Mouse (Mus musculus): Measurements from ENCODE around the gene Wdr83os. TPM values are rescaled to one million over a fixed set of nuclear protein-coding genes. Genes with fewer than 3 reads are reported as not detected.

Gene Wdr83os
- 117 and 118 TPM in 2 replicates for polyA plus RNA-seq (2016; fragmentation: Nextera tagmentation; extraction: Ambion mirVana)

- peak within 1 kb of the TSS; percentile 70 for H3K4me3 ChIP-seq (replicated peaks)
- WGBS, result under 1% methylated on average over 30 of the region's 30 CpGs
- H3K9ac ChIP-seq, result peak within 1 kb of the TSS; percentile 80
- no peaks in the 10 kb centered on the region for H3K9me3 ChIP-seq
- peaks cover 30% of the 10 kb centered on the region for H3K36me3 ChIP-seq (replicated peaks)
- peak within 1 kb of the TSS; percentile 95 for H3K4me2 ChIP-seq
- H3K27ac ChIP-seq, result peak within 1 kb of the TSS; percentile 60
- no peaks in the 10 kb centered on the region for H3K27me3 ChIP-seq
- H3K4me1 ChIP-seq, result peaks cover 41% of the 10 kb centered on the region
- no peak for ATAC-seq (ENCODE audit: low FRiP score)
Observed at GRCm38 (mm10) chr8:85080532-85081215, at the start of gene Wdr83os. Wdr83os (plus strand) TSS chr8:85080740.

DNA sequence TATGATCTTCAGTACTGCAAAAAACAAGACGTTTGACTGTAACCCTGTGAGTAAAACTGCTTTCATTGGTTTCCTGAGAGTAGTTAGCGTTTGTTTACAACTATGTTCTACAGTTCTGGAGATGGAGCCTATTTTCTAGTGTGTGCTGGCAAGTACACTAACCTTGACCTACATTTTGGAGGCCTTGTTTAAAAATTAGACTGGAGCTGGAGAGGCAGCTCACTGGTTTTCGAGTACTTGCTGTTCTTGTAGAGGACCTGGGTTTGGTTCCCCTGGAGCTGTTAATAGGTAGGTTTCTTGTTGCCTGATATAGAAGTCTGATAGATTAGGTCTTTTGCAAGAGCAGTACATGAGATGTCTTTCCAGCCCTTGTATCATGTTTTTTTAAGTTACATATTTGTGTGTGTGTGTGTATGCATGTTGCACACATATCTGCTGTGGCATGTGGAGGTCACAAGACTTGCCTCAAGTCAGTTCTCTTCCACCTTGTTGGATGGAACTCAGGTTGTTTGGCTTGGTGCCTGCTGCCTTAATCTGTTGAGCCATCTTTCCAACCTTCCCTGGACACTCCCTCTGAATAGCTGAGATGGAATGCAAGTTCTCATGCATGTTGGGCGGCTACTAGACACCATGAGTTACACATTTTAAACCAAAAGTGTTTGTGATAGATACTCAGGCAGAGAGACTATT is 47.8 kb upstream of the Wdr83os start:
- WGBS, result 84% methylated on average over 4 of the region's 4 CpGs
- Histone ChIP-seq H3K27ac (no peak overlapping the region), H3K4me2 (no peak overlapping the region), H3K4me3 (replicated peaks) (no peak overlapping the region), H3K4me1 (peaks cover 39% of the 10 kb centered on the region), H3K27me3 (no peaks in the 10 kb centered on the region), H3K9me3 (no peaks in the 10 kb centered on the region), H3K9ac (no peak overlapping the region), H3K36me3 (replicated peaks) (peaks cover 54% of the 10 kb centered on the region)
- no peak for ATAC-seq (ENCODE audit: low FRiP score)

DNA sequence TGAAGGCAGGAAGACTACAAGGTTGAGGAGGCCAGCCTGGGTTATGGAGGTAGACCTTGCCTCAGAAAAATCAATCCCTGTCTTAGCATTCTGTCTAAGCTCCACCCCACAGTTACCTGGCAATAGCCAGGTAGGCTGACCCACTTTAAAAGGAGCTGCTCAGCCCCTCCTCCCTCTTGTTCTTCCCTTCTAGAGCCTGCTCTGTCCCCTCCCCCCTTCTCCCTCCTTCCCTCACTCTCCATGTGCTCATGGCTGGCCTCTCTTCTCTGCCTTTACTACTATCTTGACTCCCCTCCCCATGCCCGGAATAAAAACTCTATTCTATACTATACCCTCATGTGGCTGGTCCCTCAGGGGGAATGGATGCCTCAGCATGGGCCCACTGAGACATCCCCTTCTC is 46.7 kb upstream of the Wdr83os start:
- H3K27ac ChIP-seq, result 0 out of 2 replicates have a peak overlapping the region, but pooled peaks have one; percentile 3
- H3K9me3 ChIP-seq, result no peaks in the 10 kb centered on the region
- peaks cover 35% of the 10 kb centered on the region for H3K4me1 ChIP-seq
- H3K36me3 ChIP-seq (replicated peaks), result peaks cover 53% of the 10 kb centered on the region
- H3K27me3 ChIP-seq, result no peaks in the 10 kb centered on the region
- no peak for ATAC-seq (ENCODE audit: low FRiP score)
- H3K4me3 ChIP-seq (replicated peaks), result no peak overlapping the region
- H3K4me2 ChIP-seq, result no peak overlapping the region
- no peak overlapping the region for H3K9ac ChIP-seq
- 67% methylated on average over 1 of the region's 1 CpGs for WGBS

GRCm38 (mm10) chr8:85034764-85035163 is 45.8 kb upstream of the Wdr83os start:
- no peak overlapping the region for H3K27ac ChIP-seq
- peaks cover 44% of the 10 kb centered on the region for H3K36me3 ChIP-seq (replicated peaks)
- no peaks in the 10 kb centered on the region for H3K9me3 ChIP-seq
- H3K4me1 ChIP-seq, result peaks cover 33% of the 10 kb centered on the region
- H3K4me2 ChIP-seq, result peak overlapping the region; percentile 83
- peak overlapping the region; percentile 83 for H3K4me3 ChIP-seq (replicated peaks)
- H3K27me3 ChIP-seq, result no peaks in the 10 kb centered on the region
- no peak for ATAC-seq (ENCODE audit: low FRiP score)
- H3K9ac ChIP-seq, result peak overlapping the region; percentile 72; the same call in 1 of the 2 replicates
- WGBS, result 4% methylated on average over 13 of the region's 13 CpGs

GRCm38 (mm10) chr8:85035165-85035727 is 45.3 kb upstream of the Wdr83os start:
- H3K36me3 ChIP-seq (replicated peaks), result peaks cover 44% of the 10 kb centered on the region
- no peak for ATAC-seq (ENCODE audit: low FRiP score)
- peak overlapping the region; percentile 84; the same call in 1 of the 2 replicates for H3K27ac ChIP-seq

DNA sequence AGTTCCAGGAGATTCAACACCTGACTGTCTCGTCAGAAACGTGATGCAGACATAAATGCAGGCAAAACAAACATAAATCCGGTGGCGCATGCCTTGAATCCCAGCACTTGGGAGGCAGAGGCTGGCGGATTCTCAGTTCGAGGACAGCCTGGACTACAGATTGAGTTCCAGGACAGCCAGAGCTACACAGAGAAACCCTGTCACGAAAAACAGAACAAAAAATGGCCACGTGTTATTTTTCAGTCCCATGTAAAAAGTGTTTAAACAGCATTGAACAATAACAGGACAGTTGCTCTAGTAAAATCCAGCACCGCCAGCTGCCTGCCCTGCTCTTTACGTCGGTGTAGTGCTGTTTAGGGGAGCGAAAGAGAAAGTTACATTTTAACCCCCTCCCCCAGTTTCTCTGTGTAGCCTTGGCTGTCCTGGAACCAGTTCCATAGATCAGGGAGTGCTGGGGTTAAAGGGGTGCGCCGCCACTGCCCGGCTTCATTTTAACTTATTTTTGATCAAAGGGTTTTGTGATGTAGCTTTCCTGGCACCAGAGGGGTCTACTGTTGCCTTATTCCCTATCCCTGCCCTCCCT is 44.7 kb upstream of the Wdr83os start:
- WGBS, result under 1% methylated on average over 15 of the region's 15 CpGs
- Histone ChIP-seq H3K27ac (peak overlapping the region; percentile 84), H3K9me3 (no peaks in the 10 kb centered on the region), H3K4me3 (replicated peaks) (peak overlapping the region; percentile 83), H3K4me1 (peaks cover 37% of the 10 kb centered on the region), H3K4me2 (peak overlapping the region; percentile 83), H3K27me3 (no peaks in the 10 kb centered on the region), H3K9ac (peak overlapping the region; percentile 72), H3K36me3 (replicated peaks) (peaks cover 44% of the 10 kb centered on the region)
- ATAC-seq (ENCODE audit: low FRiP score), result peak; percentile 2; the same call in 1 of the 2 replicates

More at GRCm38 (mm10) chr8:85035165-85035727, 45.3 kb upstream of the Wdr83os start:
- 8% methylated on average over 12 of the region's 12 CpGs for WGBS
- Histone ChIP-seq H3K9ac (peak overlapping the region; percentile 72), H3K4me2 (peak overlapping the region; percentile 83), H3K9me3 (no peaks in the 10 kb centered on the region), H3K4me1 (peaks cover 37% of the 10 kb centered on the region), H3K27me3 (no peaks in the 10 kb centered on the region), H3K4me3 (replicated peaks) (peak overlapping the region; percentile 83)

DNA sequence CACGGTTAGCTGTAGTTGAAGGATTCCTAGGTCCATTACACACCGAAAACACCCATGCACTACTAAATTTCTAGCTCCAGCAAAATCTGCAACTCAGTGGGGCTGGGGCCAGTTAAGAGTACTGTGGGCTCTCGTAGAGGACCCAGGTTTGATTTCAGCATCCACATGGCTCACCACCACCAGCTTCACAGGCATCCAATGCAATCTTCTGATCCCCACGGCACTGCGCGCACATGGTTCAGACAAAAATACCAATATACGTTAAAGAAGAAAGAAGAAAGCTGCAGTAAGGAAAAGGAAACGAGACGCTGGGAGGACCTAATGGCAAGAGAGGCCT is 44.2 kb upstream of the Wdr83os start:
- WGBS, result 0% methylated on average over 9 of the region's 9 CpGs
- peak; percentile 45 for ATAC-seq (ENCODE audit: low FRiP score)
- no peaks in the 10 kb centered on the region for H3K9me3 ChIP-seq

DNA sequence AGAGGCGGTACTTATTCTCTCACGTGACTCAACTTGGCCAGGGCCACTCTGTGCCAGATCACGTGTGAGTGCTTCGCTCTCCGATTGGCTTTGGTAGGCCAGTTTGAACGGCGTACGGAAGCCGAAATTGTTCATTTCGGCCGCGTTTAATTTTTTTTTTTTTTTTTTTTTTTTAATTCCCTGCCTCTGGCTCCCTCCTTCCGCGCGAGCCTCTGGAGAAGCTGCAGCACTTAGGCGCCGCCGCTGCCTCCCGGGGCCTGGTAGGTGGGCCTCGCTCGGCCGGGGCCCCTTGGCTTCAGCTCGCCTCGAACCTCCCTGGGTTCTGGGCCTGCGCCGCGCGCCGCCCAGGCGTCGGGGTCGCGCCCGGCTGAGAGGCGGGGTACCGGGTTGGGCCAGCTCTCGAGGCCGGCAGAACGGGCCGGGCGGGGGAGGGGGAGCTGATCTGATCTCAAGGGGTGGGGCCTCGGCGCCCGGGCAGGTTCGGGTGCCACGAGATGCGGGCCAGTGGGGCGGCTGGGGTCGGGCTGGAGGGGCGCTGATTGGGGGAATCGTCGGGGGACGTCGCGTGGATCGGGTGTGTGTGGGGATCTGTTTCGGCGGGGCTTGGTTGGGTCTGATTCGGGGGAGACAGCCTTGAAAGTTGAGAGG is 43.7 kb upstream of the Wdr83os start, which contains the start of gene Tnpo2:
Gene Tnpo2, plus strand, starts transcription at position 198 of the 648 bp plus-strand sequence.
- WGBS, result under 1% methylated on average over 59 of the region's 59 CpGs
- Histone ChIP-seq H3K27ac (peak within 1 kb of the TSS; percentile 100), H3K36me3 (replicated peaks) (peaks cover 46% of the 10 kb centered on the region)

More for the DNA sequence above, 44.2 kb upstream of the Wdr83os start:
- peak overlapping the region; percentile 72 for H3K9ac ChIP-seq
- peak overlapping the region; percentile 83 for H3K4me3 ChIP-seq (replicated peaks)
- no peaks in the 10 kb centered on the region for H3K27me3 ChIP-seq
- H3K4me1 ChIP-seq, result peaks cover 37% of the 10 kb centered on the region
- peaks cover 46% of the 10 kb centered on the region for H3K36me3 ChIP-seq (replicated peaks)
- H3K4me2 ChIP-seq, result peak overlapping the region; percentile 83
- peak overlapping the region; percentile 84 for H3K27ac ChIP-seq

DNA sequence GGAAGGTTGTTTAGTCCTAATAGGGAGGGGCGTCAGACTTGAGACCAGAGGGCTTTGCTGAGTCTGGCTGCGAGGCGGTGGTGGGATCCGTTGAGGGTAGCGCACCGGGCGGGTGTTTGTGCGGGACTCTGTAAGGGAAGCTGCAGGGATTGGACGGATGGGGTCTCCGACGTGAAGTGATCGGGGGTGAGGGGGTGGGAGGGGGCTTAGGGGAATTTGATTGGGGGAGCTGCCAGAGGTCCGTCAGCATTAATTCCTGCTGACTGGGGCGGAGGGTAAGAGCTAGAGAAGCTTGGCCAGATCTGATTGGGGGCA is 43.2 kb upstream of the Wdr83os start:
- WGBS, result 0% methylated on average over 14 of the region's 14 CpGs
- H3K27me3 ChIP-seq, result no peaks in the 10 kb centered on the region
- H3K4me2 ChIP-seq, result peak overlapping the region; percentile 96
- H3K4me1 ChIP-seq, result peaks cover 41% of the 10 kb centered on the region
- peak overlapping the region; percentile 83 for H3K4me3 ChIP-seq (replicated peaks)
- peak overlapping the region; percentile 96 for H3K9ac ChIP-seq
- H3K9me3 ChIP-seq, result no peaks in the 10 kb centered on the region
- peak overlapping the region; percentile 100 for H3K27ac ChIP-seq
- H3K36me3 ChIP-seq (replicated peaks), result peaks cover 44% of the 10 kb centered on the region
- peak; percentile 70 for ATAC-seq (ENCODE audit: low FRiP score)

More for the DNA sequence above, 43.7 kb upstream of the Wdr83os start, which contains the start of gene Tnpo2:
- peaks cover 41% of the 10 kb centered on the region for H3K4me1 ChIP-seq
- H3K9ac ChIP-seq, result peak within 1 kb of the TSS; percentile 96
- H3K27me3 ChIP-seq, result no peaks in the 10 kb centered on the region
- H3K4me3 ChIP-seq (replicated peaks), result peak within 1 kb of the TSS; percentile 83
- peak within 1 kb of the TSS; percentile 96 for H3K4me2 ChIP-seq
- peak; percentile 94 for ATAC-seq (ENCODE audit: low FRiP score)
- H3K9me3 ChIP-seq, result no peaks in the 10 kb centered on the region

DNA sequence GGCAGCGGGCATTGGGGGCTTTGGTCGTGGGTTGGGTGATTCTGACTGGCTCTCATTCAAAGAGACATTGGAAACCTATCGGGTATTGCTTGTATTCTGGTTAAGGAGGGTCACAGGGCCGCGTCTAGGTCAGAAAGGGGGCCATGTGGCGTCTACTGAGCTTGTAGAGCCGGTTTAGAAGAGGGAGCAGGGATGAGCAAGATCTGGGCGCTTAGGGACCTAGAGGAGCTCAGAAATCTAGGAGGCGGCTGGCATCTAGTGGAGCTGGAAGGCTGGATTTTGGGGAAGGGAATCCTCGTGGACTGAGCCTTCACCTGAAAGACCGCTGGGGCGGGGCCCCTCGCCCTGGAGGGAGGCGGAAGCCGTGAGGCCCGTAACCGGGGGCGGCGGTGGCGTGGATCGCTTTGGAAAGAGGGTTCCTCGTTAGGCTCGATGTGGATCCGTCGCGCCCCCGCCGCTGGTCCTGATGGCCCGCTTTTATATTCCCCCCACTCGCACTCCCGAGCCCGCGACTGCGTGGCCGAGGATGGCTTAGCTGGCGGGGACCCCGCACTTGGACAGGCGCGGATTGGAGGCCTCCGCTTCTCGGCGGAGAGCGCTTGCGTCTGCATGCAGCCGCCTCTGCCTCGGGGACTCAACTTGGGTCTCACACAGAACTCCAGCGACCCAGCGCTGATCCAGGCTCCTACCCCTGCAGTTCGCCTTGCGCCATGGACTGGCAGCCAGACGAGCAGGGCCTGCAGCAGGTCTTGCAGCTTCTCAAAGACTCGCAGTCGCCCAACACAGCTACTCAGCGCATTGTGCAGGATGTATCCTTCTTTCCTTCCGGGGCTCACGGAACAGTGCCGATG is 42.6 kb upstream of the Wdr83os start:
- Histone ChIP-seq H3K4me1 (peaks cover 41% of the 10 kb centered on the region), H3K9ac (peak overlapping the region; percentile 96), H3K9me3 (no peaks in the 10 kb centered on the region), H3K4me2 (peak overlapping the region; percentile 96), H3K4me3 (replicated peaks) (peak overlapping the region; percentile 83), H3K36me3 (replicated peaks) (peaks cover 43% of the 10 kb centered on the region), H3K27ac (peak overlapping the region; percentile 100), H3K27me3 (no peaks in the 10 kb centered on the region)
- under 1% methylated on average over 52 of the region's 57 CpGs for WGBS
- no peak; the same call in 1 of the 2 replicates for ATAC-seq (ENCODE audit: low FRiP score)

DNA sequence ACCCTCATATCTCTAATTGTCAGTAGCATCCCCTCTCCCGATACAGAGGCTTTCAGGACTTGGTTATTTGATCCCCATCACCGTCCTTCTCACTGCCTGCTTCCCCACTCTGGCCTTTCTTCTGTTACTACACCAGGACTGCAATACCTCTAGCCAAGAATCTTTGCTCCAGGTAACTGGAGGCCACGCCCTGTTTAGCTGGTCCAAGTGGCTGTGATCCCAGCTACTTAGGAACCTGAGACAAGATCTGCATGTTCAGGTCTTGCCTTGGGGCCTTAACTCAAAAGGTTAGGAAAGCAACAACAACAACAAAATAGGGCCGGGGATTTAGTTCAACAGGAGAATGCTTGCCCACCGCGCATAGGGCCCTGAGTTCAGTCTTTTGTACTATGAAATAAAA is 36.9 kb upstream of the Wdr83os start:
- peaks cover 86% of the 10 kb centered on the region for H3K36me3 ChIP-seq (replicated peaks)

More for the DNA sequence above, 36.9 kb upstream of the Wdr83os start:
- no peaks in the 10 kb centered on the region for H3K27me3 ChIP-seq
- WGBS, result 88% methylated on average over 6 of the region's 6 CpGs
- H3K9ac ChIP-seq, result no peak overlapping the region
- no peak for ATAC-seq (ENCODE audit: low FRiP score)
- H3K4me3 ChIP-seq (replicated peaks), result no peak overlapping the region
- H3K4me1 ChIP-seq, result peaks cover 14% of the 10 kb centered on the region
- H3K4me2 ChIP-seq, result no peak overlapping the region
- H3K9me3 ChIP-seq, result no peaks in the 10 kb centered on the region
- no peak overlapping the region for H3K27ac ChIP-seq

Data from forebrain, embryonic 12.5 days (tissue).